Mouse (Mus musculus): Measurements from ENCODE around the gene Xpnpep2. TPM values are rescaled to one million over a fixed set of nuclear protein-coding genes. Genes with fewer than 3 reads are reported as not detected.

Xpnpep2 gene
- polyA plus RNA-seq, 1 experiment from 2014 or later = 4.3 TPM

DNA sequence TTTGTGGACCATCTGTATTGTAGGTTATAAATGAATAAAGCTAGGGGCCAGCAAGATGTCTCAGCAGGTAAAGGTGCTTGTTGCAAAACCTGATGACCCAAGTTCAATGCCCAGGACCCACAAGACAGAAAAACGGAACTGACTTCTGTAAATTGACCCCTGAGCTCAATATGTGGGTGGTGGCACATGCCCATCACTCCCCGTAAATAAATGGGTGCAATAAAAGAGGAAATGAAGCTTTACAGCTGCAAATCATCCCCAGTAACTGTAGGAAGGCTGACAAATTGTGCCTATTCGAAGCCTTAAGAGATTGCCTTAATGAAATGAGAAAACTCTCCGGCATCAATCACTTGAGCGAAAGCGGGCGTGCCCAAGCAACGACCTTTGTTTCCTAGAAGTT lies 11.9 kb upstream of the Xpnpep2 start:
- ATAC-seq (ENCODE audit: low FRiP score, low read depth) = no peak
- H3K27me3 ChIP-seq = peaks cover 11% of the 10 kb centered on the region; the same call in 1 of the 2 replicates
- no peak overlapping the region for H3K4me3 ChIP-seq
- H3K27ac ChIP-seq = no peak overlapping the region
- no peak overlapping the region for H3K4me2 ChIP-seq (replicated peaks)
- WGBS = 55% methylated on average over 8 of the region's 8 CpGs
- H3K36me3 ChIP-seq = no peaks in the 10 kb centered on the region
- H3K9ac ChIP-seq = no peak overlapping the region
- H3K4me1 ChIP-seq = no peaks in the 10 kb centered on the region
- no peaks in the 10 kb centered on the region for H3K9me3 ChIP-seq

DNA sequence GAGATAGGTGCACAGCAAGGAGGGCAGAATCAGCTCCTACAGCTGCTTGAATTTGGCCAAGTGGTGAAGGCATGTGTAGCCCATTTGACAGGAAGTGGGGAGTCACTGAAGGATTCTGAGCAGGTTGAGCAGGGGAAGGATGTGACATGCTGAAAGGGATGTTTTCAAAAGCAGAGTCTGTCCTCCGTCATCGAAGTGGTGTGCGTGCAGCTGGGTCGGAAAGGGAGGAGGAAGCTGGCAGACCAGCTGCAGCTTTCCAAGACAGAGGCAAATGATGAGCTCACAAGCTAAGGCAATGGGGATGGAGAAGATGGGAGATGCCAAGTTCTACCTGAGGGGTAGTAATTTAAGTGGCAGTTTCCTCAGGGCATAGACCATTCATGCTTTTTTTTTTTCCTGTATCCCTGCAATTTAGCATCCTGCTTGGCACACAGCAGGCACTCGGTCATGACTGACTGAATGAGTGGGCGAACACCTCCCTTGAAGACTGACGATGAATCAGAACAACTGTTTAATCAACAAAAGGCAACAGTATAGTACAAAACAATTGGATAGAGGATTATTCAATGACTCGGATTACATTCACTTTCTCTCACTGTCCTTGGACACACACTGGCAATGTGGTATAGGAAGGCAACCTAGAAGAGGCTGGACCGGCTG lies 9.9 kb upstream of the Xpnpep2 start:
- H3K27ac ChIP-seq = no peak overlapping the region
- H3K27me3 ChIP-seq = peaks cover 9% of the 10 kb centered on the region; the same call in 1 of the 2 replicates
- WGBS = 78% methylated on average over 9 of the region's 9 CpGs
- H3K9me3 ChIP-seq = no peaks in the 10 kb centered on the region
- no peak overlapping the region for H3K9ac ChIP-seq
- ATAC-seq (ENCODE audit: low FRiP score, low read depth) = no peak
- H3K36me3 ChIP-seq = no peaks in the 10 kb centered on the region
- no peak overlapping the region for H3K4me3 ChIP-seq
- no peak overlapping the region for H3K4me2 ChIP-seq (replicated peaks)
- H3K4me1 ChIP-seq = no peaks in the 10 kb centered on the region

DNA sequence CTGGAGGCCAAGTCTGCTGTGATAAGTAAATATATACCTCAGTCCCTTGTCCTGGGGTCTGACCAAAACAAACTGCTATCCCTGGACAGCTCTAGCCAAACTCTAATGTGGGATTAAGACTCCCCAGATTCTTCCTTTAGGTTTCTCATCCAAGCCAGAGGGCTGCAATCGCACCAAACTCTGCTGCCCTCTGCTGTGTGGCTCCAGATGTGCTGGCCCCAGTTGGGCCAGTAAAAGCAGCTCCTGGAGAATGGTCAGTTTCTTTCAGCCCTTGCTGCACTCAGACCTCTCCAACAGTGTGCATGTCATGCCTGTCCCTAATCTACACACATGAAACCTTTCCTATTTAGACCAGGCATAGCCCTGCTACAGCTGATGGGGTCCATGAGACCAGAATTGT lies 8.7 kb upstream of the Xpnpep2 start:
- H3K27ac ChIP-seq = no peak overlapping the region
- no peak overlapping the region for H3K9ac ChIP-seq
- H3K9me3 ChIP-seq = no peaks in the 10 kb centered on the region
- WGBS = 18% methylated on average over 1 of the region's 1 CpGs
- no peak overlapping the region for H3K4me2 ChIP-seq (replicated peaks)
- H3K4me1 ChIP-seq = no peaks in the 10 kb centered on the region
- H3K36me3 ChIP-seq = no peaks in the 10 kb centered on the region
- H3K4me3 ChIP-seq = no peak overlapping the region
- ATAC-seq (ENCODE audit: low FRiP score, low read depth) = no peak
- peaks cover 8% of the 10 kb centered on the region; the same call in 1 of the 2 replicates for H3K27me3 ChIP-seq

DNA sequence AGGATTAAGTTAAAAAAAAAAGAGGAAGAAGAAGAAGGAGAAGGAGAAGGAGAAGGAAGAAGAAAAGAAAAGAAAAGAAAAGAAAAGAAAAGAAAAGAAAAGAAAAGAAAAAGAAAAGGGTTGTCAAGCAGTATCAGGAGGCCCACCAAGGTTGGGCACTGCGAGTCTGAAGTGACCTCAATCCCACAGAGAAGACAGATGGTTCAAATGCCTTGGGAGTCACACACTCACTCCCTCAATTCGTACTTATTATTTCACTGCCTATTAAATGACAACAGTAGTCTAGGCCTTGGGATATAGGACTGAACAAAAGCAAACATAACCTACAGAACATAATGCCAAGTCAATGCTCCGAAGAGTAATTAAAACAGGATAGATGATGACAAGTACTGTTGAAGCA lies 5.3 kb upstream of the Xpnpep2 start:
- no peak for ATAC-seq (ENCODE audit: low FRiP score, low read depth)
- 80% methylated on average over 3 of the region's 3 CpGs for WGBS
- H3K27ac ChIP-seq = no peak overlapping the region
- no peaks in the 10 kb centered on the region for H3K36me3 ChIP-seq
- no peaks in the 10 kb centered on the region for H3K27me3 ChIP-seq
- 0 out of 2 replicates have a peak, but pooled peaks cover 3% of the 10 kb centered on the region for H3K4me1 ChIP-seq
- no peak overlapping the region for H3K4me2 ChIP-seq (replicated peaks)
- H3K9ac ChIP-seq = no peak overlapping the region
- H3K9me3 ChIP-seq = no peaks in the 10 kb centered on the region
- H3K4me3 ChIP-seq = no peak overlapping the region

DNA sequence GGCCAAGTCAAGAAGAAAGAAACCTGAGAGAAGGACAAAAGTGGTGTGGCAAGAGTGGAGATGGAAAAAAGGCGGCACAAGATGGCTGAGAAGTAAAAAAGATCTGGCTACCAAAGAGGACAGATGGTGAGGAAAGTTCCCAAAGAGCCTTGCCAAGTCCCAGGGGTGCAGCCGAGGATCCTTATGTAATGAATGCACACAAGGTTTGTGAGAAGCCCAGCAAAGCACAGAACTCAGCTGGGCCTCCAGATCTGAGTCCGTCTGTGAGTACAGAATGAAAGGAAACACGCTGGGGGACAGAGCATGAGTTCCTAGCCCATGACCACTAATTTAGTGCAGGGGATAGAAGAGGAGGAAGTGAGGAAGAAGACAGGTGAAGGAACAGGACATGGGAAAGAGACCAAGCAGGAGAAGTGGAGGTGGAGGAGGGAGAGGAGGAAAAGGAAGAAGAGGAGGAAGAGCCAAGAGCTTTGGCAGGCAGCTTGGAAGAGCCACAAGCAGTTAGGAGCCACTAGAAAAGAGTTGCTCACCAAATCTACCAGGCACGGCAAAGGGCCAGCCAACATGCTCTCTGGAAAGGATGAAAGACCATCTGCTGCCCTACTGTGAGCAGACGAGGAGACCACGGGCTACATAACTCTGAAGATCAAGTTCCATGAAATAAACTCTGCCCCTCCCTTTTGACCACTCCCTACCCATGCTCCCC lies 3.6 kb upstream of the Xpnpep2 start:
- Histone ChIP-seq H3K9me3 (no peaks in the 10 kb centered on the region), H3K27me3 (no peaks in the 10 kb centered on the region), H3K36me3 (no peaks in the 10 kb centered on the region), H3K4me3 (no peak overlapping the region), H3K4me2 (replicated peaks) (no peak overlapping the region), H3K9ac (no peak overlapping the region), H3K27ac (no peak overlapping the region), H3K4me1 (0 out of 2 replicates have a peak, but pooled peaks cover 3% of the 10 kb centered on the region)
- ATAC-seq (ENCODE audit: low FRiP score, low read depth) = no peak
- WGBS = 80% methylated on average over 7 of the region's 7 CpGs

DNA sequence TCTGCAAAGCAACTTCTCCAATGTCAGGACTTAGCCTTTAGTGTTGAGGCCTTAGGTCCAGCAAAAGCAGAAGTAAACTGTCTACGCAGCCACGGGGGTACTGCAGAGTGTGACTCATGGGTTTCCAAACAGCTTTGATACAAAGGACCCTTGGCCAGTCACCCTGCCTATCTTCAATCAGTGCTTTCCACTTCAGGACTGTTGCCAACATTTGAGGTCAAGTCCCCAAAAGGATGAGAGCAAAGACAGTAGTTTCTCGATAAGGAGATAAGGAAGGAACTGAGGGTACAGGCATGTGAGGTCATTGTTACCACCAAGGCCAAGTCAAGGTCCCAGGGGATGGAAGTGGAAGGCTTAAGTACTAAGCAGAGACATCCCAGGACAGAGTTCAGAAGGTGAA lies 2.3 kb upstream of the Xpnpep2 start:
- ATAC-seq (ENCODE audit: low FRiP score, low read depth) = no peak
- Histone ChIP-seq H3K4me3 (no peak overlapping the region), H3K9me3 (no peaks in the 10 kb centered on the region), H3K4me1 (0 out of 2 replicates have a peak, but pooled peaks cover 3% of the 10 kb centered on the region), H3K36me3 (no peaks in the 10 kb centered on the region), H3K27ac (no peak overlapping the region), H3K4me2 (replicated peaks) (no peak overlapping the region), H3K9ac (no peak overlapping the region), H3K27me3 (no peaks in the 10 kb centered on the region)
- 89% methylated on average over 3 of the region's 3 CpGs for WGBS

DNA sequence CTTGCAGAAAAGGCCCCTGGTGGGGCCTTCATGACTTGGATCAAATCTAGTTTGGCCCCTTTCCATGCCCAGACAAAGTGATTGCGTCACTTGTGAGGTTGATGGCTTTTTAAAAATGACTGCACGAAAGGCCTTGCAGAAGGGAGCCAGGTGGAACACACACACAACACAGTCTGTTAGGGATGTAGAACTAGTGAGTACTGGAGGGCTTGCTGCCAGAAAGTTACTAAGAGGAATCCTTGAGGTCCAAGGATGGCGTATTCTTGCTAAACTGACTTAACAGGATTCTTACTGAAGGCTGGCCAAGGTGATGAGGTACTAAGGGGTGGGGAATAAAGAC lies 761 bp downstream of the Xpnpep2 start:
- Histone ChIP-seq H3K27ac (peak overlapping the region; percentile 61; the same call in 1 of the 2 replicates), H3K4me3 (no peak overlapping the region), H3K4me2 (replicated peaks) (no peak overlapping the region), H3K4me1 (0 out of 2 replicates have a peak, but pooled peaks cover 3% of the 10 kb centered on the region), H3K9me3 (no peaks in the 10 kb centered on the region), H3K27me3 (no peaks in the 10 kb centered on the region), H3K9ac (no peak overlapping the region), H3K36me3 (no peaks in the 10 kb centered on the region)
- WGBS = 72% methylated on average over 3 of the region's 3 CpGs
- ATAC-seq (ENCODE audit: low FRiP score, low read depth) = no peak

DNA sequence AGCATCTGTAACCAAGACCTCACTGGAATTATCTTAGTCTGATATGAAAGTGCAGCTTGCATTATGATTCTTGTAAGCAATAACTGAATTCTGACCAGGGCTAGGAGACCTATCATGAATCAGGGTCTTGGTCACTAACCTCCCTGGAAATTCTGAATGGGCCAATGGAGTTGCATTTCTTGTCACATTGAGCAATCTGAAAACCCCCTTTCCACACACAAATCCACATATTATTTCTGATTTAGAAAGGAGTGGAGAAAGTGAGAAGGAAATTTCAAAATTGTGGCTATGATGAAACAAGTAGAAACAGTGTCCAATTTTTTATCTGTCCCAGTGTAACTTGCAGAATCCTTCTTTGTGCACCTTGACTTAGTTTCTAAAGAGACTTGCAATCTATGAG lies 10.8 kb downstream of the Xpnpep2 start:
- Histone ChIP-seq H3K9me3 (no peaks in the 10 kb centered on the region), H3K4me2 (replicated peaks) (no peak overlapping the region)

DNA sequence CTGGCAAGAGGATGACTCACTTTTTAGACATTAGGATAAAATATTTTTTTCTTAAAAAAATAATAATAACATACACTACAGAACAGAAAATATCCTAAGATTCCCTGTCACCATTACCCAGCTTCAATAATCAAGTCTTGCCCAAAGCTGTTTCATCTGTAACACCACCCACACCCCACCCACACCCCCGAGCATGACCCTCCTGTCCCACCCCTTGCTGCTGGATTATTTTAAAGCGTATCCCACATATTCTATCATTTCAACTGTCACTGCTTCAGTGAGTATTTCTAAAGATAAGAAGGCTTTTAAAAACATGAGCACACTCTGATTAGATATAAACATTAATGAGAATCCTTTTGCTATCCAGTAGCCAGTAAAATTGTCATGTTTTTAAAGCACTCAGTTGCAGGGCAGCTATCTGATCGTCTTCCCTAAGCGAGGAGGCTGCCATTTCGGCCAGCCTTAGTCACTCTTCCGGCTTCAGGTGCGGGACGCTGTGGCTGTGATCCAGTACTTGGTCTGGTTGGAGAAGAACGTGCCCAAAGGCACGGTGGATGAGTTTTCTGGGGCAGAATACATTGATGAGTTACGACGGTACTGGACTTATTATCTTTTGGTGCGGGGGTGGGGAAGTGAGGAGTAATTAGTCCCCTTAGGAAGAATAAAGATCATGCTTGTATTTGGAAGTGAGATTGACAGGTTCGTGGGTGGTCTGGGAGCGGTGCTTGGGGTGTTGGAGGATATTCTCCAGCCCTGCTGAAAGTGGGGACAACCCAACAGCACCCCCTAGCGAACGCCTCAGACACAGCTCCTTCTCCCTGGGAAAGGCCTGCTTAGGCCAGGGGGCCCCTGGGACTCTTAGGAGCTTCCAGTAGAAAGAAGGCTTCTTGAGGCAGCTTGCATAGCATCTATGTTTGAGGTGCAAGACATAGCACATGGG lies 15.9 kb downstream of the Xpnpep2 start:
- no peak for ATAC-seq (ENCODE audit: low FRiP score, low read depth)
- no peak overlapping the region for H3K27ac ChIP-seq
- H3K27me3 ChIP-seq = no peaks in the 10 kb centered on the region
- no peaks in the 10 kb centered on the region for H3K36me3 ChIP-seq
- H3K9me3 ChIP-seq = no peaks in the 10 kb centered on the region
- peak overlapping the region; percentile 30 for H3K4me2 ChIP-seq (replicated peaks)
- H3K4me1 ChIP-seq = no peaks in the 10 kb centered on the region
- WGBS = 27% methylated on average over 17 of the region's 17 CpGs
- no peak overlapping the region for H3K4me3 ChIP-seq
- H3K9ac ChIP-seq = no peak overlapping the region

More for the DNA sequence above, 10.8 kb downstream of the Xpnpep2 start:
- Histone ChIP-seq H3K4me1 (no peaks in the 10 kb centered on the region), H3K4me3 (no peak overlapping the region), H3K9ac (no peak overlapping the region), H3K27me3 (no peaks in the 10 kb centered on the region), H3K36me3 (no peaks in the 10 kb centered on the region), H3K27ac (no peak overlapping the region)
- no peak for ATAC-seq (ENCODE audit: low FRiP score, low read depth)

DNA sequence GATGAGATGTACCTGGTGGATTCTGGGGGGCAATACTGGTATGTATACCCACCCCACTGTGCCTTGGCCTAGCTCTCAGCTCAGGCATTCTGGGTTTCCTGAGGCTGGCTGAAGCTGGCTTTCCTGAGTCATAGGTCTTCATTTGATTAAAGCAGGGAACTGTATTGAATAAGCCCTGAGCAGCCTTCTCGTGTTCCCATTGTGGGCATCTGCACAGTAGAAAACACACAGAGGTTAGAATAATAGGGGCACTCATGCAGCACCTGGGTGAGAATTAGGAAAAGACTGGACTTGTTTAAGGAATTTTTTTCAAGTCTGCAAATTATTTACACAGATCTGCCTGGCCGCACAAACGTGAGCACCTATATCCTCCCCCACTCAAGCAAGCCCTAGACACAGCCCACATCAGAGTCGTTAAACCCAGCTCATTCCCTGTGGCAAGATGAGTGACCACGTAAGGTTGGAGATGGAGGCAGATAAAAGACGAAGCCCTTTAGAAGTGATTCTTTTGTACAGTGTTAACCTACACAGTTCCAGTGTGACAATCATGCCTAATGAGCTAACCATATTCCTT lies 18.5 kb downstream of the Xpnpep2 start:
- Histone ChIP-seq H3K9ac (no peak overlapping the region), H3K27me3 (no peaks in the 10 kb centered on the region), H3K4me3 (no peak overlapping the region), H3K4me1 (no peaks in the 10 kb centered on the region), H3K27ac (no peak overlapping the region), H3K36me3 (no peaks in the 10 kb centered on the region), H3K4me2 (replicated peaks) (no peak overlapping the region), H3K9me3 (no peaks in the 10 kb centered on the region)
- no peak for ATAC-seq (ENCODE audit: low FRiP score, low read depth)
- 49% methylated on average over 6 of the region's 6 CpGs for WGBS

DNA sequence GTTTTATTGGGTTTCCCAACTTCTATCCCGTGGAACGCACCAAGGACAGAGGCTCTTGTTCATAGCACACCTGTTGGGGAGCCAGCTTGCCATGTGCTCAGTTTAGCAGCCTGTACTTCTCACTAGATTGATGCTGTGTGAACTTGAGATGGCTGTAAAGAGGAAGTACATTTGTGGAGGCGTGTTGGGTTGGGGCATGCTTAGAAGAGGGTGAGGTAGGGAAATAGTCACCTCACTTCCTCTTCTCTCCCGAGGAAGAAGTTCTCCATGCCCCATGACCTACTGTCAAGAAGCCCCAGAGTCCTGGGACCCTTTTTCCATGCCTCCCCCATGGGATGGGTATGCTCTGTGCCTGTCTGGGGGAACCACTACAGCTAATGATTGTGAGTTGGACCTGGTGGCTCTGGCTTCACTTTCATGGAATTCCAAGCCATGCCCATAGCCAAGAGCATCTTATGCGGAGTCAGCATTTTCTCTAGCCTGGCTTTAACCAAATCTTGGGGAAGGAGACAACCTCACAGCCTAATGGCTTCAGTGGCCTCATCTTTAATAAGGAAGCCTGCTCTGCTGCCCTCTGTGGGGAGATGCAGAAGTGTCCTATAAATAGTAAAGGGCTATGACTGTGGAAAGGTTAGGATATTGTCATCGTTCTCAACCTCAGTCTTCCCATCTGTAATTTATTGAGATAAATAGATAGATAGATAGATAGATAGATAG lies 19.1 kb downstream of the Xpnpep2 start:
- ATAC-seq (ENCODE audit: low FRiP score, low read depth) = no peak
- Histone ChIP-seq H3K9me3 (no peaks in the 10 kb centered on the region), H3K27me3 (no peaks in the 10 kb centered on the region), H3K9ac (no peak overlapping the region), H3K27ac (no peak overlapping the region), H3K4me1 (no peaks in the 10 kb centered on the region), H3K36me3 (no peaks in the 10 kb centered on the region), H3K4me2 (replicated peaks) (no peak overlapping the region), H3K4me3 (no peak overlapping the region)
- WGBS = 72% methylated on average over 6 of the region's 6 CpGs

Data from limb, embryonic 13.5 days (tissue).